Mouse (Mus musculus) heart, embryonic 12.5 days (tissue): Measurements from ENCODE around the gene Tradd. TPM values are rescaled to one million over a fixed set of nuclear protein-coding genes. Genes with fewer than 3 reads are reported as not detected.
A peak's percentile ranks its signal among the peaks of the same experiment; 100 is the strongest.
"Not testable (repeated sequence)": the region's sequence is repeated elsewhere in the genome, so short reads cannot be mapped to it uniquely, and the experiment has no call there.

Source experiments
- ATAC-seq: fragments of 200-750 bp; cut with Nextera tagmentation; 2 replicates; pipeline ENCODE4 v1.8.0; 2017; ENCODE audit warnings: moderate TSS enrichment, moderate library complexity; ENCODE audit not compliant: insufficient number of reproducible peaks, low FRiP score
- H3K27ac ChIP-seq: fragments of 300-500 bp; sonication (generic); 2 replicates; pipeline ENCODE4 v1.5.1; 2016; ENCODE audit warnings: mild to moderate bottlenecking, moderate library complexity; ENCODE audit not compliant: poor library complexity, severe bottlenecking
- H3K27me3 ChIP-seq: fragments of 300-500 bp; sonication (generic); replicated peaks from 2 replicates; pipeline ENCODE4 v1.6.1; 2016; ENCODE audit warnings: mild to moderate bottlenecking, moderate library complexity
- H3K36me3 ChIP-seq: fragments of 300-500 bp; sonication (generic); 2 replicates; pipeline ENCODE4 v1.6.1; 2016; ENCODE audit warnings: mild to moderate bottlenecking, moderate library complexity
- H3K4me1 ChIP-seq: fragments of 300-500 bp; sonication (generic); replicated peaks from 2 replicates; pipeline ENCODE4 v1.6.1; 2016; ENCODE audit warnings: mild to moderate bottlenecking
- H3K4me2 ChIP-seq: fragments of 300-500 bp; sonication (generic); 2 replicates; pipeline ENCODE4 v1.6.1; 2016; ENCODE audit warnings: mild to moderate bottlenecking, moderate library complexity
- H3K4me3 ChIP-seq: fragments of 300-500 bp; sonication (generic); 2 replicates; pipeline ENCODE4 v1.5.1; 2016; ENCODE audit warnings: mild to moderate bottlenecking
- H3K9ac ChIP-seq: fragments of 300-500 bp; sonication (generic); 2 replicates; pipeline ENCODE4 v1.6.1; 2016; ENCODE audit warnings: mild to moderate bottlenecking, moderate library complexity
- H3K9me3 ChIP-seq: fragments of 300-500 bp; sonication (generic); replicated peaks from 2 replicates; pipeline ENCODE4 v1.6.1; 2016; ENCODE audit warnings: mild to moderate bottlenecking, moderate library complexity
- WGBS: fragments of 180-500 bp; shearing (Covaris S2); methylation state at CpG from one replicate; pipeline ENCODE4 v1.1.7; 2016; 5-methylcytosine and 5-hydroxymethylcytosine counted together
- polyA plus RNA-seq: library from polyadenylated mRNA; unstranded; fragments of >200 nt; fragmentation: Nextera tagmentation; extraction: Ambion mirVana; gene quantifications from 2 replicates; pipeline ENCODE4 v1.2.1, GENCODE M21; 2016

The Tradd gene
- polyA plus RNA-seq, 1 experiment from 2014 or later = 16.0 TPM

- no peak for ATAC-seq
- Histone ChIP-seq H3K9me3 (no peaks in the 10 kb centered on the region), H3K4me2 (peak overlapping the region; percentile 58), H3K4me1 (peaks cover 41% of the 10 kb centered on the region), H3K4me3 (peak overlapping the region; percentile 32), H3K9ac (peak overlapping the region; percentile 58; the same call in 1 of the 2 replicates), H3K27ac (no peak overlapping the region), H3K36me3 (peaks cover 11% of the 10 kb centered on the region), H3K27me3 (peaks cover 27% of the 10 kb centered on the region)
- 56% methylated on average over 9 of the region's 9 CpGs for WGBS
Observed at GRCm38 (mm10) chr8:105294776-105295175, 30.4 kb upstream of the Tradd start.

DNA sequence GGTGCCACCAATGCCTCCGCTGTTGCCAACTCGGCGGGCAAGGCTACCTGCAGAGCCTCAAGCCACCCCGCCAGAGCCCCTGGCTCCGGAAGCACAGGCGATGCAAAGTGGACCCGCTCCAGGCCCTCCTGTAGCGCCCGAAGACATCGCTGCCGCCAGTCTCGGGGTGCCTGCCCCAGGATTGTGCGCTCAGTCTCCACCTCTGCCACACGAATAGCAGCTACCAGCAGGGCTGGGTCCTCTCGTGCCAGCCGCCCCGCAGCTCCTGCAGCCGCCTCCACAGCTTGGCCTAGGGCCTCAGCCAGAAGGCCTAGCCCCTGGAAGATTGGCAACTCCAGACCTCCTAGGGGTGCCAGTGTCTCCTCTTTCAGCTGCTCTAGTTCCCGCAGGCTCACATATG is 29.0 kb upstream of the Tradd start:
- peaks cover 38% of the 10 kb centered on the region for H3K4me1 ChIP-seq

DNA sequence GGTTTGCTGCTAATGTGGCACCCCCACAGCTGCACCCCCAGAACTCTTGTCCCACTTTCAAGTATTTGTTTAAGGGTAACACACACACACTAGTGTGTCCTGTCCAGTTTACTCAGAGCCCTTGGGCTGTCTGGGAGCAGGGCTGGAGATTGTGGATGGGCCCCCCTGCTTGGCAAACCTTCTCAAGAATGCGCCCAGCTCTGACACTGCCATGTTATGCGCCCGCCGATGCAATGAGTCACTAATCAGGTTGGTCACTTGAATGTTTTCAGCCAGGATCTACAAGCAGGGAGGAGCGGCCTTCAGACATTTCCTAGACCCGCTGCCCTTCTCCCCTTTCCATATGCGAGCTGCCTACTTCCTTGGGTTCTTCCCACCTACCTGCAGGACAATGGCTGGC is 28.1 kb upstream of the Tradd start:
- no peak for ATAC-seq
- H3K4me1 ChIP-seq = peaks cover 35% of the 10 kb centered on the region
- 73% methylated on average over 7 of the region's 7 CpGs for WGBS
- no peaks in the 10 kb centered on the region for H3K36me3 ChIP-seq
- no peak overlapping the region for H3K4me2 ChIP-seq
- H3K9ac ChIP-seq = no peak overlapping the region
- H3K27ac ChIP-seq = no peak overlapping the region
- H3K9me3 ChIP-seq = no peaks in the 10 kb centered on the region
- peaks cover 27% of the 10 kb centered on the region for H3K27me3 ChIP-seq
- no peak overlapping the region for H3K4me3 ChIP-seq

More for the DNA sequence above, 29.0 kb upstream of the Tradd start:
- no peak overlapping the region for H3K9ac ChIP-seq
- WGBS = 60% methylated on average over 19 of the region's 19 CpGs
- peaks cover 27% of the 10 kb centered on the region for H3K27me3 ChIP-seq
- H3K4me3 ChIP-seq = no peak overlapping the region
- no peaks in the 10 kb centered on the region for H3K36me3 ChIP-seq
- ATAC-seq = no peak
- no peaks in the 10 kb centered on the region for H3K9me3 ChIP-seq
- H3K27ac ChIP-seq = no peak overlapping the region
- H3K4me2 ChIP-seq = no peak overlapping the region

DNA sequence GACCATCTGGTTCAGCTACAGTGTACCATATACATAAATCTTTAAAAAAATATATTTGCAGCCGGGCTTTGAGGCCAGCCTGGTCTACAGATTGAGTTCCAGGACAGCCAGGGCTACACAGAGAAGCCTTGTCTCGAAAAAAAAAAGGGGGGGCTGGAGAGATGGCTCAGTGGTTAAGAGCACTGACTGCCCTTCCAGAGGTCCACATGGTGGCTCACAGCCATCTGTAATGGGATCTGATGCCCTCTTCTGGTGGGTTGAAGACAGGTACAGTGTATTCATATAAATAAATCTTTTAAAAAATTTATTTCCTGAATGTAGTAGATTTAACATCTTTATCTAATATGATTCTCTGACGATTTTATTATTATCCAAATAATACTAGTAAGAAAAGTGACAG is 27.4 kb upstream of the Tradd start:
- not testable (repeated sequence) for H3K36me3 ChIP-seq, ATAC-seq, H3K4me3 ChIP-seq, H3K27ac ChIP-seq, H3K9ac ChIP-seq, H3K4me2 ChIP-seq, H3K9me3 ChIP-seq
- Histone ChIP-seq H3K4me1 (peaks cover 32% of the 10 kb centered on the region), H3K27me3 (peaks cover 27% of the 10 kb centered on the region)
- WGBS = 63% methylated on average over 3 of the region's 3 CpGs

- ATAC-seq, H3K4me2 ChIP-seq, H3K36me3 ChIP-seq, H3K27ac ChIP-seq, H3K9ac ChIP-seq, H3K4me3 ChIP-seq, H3K9me3 ChIP-seq: not testable (repeated sequence)
- Histone ChIP-seq H3K27me3 (peaks cover 27% of the 10 kb centered on the region), H3K4me1 (peaks cover 28% of the 10 kb centered on the region)
- WGBS = 81% methylated on average over 8 of the region's 8 CpGs
Observed at GRCm38 (mm10) chr8:105291364-105291763, 27.0 kb upstream of the Tradd start.

DNA sequence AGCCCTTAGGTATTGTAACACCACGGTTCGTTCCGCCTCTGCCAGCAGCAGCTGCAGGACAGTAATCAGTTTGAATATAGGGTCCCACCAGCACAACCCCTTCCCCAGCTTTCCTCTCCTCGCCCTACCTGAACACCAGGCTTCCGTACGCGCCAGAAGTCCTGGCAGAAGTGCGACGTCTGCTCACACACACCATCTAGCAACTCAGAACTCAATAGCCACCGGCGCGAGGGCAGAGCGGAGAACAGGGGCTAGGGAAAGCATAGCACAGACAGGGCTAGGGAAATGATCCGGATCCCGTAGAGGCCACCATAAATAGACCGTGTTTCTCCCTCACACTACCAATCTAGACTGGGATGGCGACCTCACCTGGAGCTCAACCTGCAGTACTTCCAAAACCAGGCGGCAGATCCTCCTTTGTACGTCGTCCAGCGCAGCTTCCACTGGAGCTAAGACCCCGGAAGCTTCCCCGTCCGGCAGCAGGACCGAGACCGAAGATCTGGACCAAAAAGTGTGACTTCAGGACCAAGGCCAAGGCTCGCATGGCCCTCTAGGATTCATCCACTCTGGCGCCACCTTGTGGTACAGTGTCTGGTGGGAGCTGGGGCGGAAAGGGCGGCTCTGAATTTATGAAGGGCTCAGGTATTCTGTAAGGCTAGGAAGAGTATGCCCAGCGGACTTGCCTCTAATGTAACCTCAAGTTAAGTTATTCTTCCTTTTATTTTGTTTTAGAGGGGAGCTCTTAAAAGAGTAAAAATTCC is 26.3 kb upstream of the Tradd start:
- H3K4me3 ChIP-seq = peak overlapping the region; percentile 57
- 9% methylated on average over 31 of the region's 31 CpGs for WGBS
- no peak for ATAC-seq

GRCm38 (mm10) chr8:105289805-105290460 is 25.5 kb upstream of the Tradd start, which contains the start of gene 4931428F04Rik:
4931428F04Rik (minus strand) TSS chr8:105289864.
- Histone ChIP-seq H3K36me3 (peaks cover 6% of the 10 kb centered on the region; the same call in 1 of the 2 replicates), H3K27ac (no peak within 1 kb of the TSS), H3K9me3 (no peaks in the 10 kb centered on the region), H3K4me3 (peak within 1 kb of the TSS; percentile 57), H3K9ac (peak within 1 kb of the TSS; percentile 46), H3K4me2 (peak within 1 kb of the TSS; percentile 87), H3K4me1 (peaks cover 24% of the 10 kb centered on the region), H3K27me3 (peaks cover 35% of the 10 kb centered on the region)
- ATAC-seq = peak; percentile 43; the same call in 1 of the 2 replicates
- 3% methylated on average over 43 of the region's 43 CpGs for WGBS

More for the DNA sequence above, 26.3 kb upstream of the Tradd start:
- peaks cover 27% of the 10 kb centered on the region for H3K27me3 ChIP-seq
- peaks cover 27% of the 10 kb centered on the region for H3K4me1 ChIP-seq
- no peaks in the 10 kb centered on the region for H3K9me3 ChIP-seq
- H3K4me2 ChIP-seq = peak overlapping the region; percentile 87
- no peak overlapping the region for H3K9ac ChIP-seq
- no peak overlapping the region for H3K27ac ChIP-seq
- no peaks in the 10 kb centered on the region for H3K36me3 ChIP-seq

GRCm38 (mm10) chr8:105288958-105289732 is 24.7 kb upstream of the Tradd start:
- peak overlapping the region; percentile 46 for H3K9ac ChIP-seq
- under 1% methylated on average over 53 of the region's 53 CpGs for WGBS

DNA sequence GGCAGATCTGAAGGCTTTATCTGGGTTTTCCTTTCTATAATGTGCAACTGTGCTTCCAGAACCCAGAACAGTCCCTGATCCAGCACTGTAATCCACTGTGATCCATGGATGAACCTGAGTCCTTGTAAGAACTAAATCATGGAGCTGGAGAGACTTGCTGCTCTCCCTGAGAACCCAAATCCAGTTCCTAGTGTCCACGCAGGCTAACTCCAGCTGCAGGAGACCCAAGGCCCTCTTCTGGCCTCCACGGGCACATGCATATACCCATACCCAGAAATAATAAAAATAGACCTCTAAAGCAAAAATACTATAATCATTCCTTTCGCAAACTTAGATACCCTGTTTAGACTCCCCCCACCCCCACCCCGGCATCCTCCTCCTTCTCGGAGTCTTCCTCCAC is 23.8 kb upstream of the Tradd start:
- WGBS = 88% methylated on average over 5 of the region's 5 CpGs
- no peak for ATAC-seq
- Histone ChIP-seq H3K4me2 (no peak overlapping the region), H3K27ac (no peak overlapping the region), H3K4me3 (no peak overlapping the region), H3K36me3 (peaks cover 6% of the 10 kb centered on the region; the same call in 1 of the 2 replicates), H3K9ac (no peak overlapping the region), H3K4me1 (peaks cover 20% of the 10 kb centered on the region), H3K9me3 (no peaks in the 10 kb centered on the region), H3K27me3 (peaks cover 33% of the 10 kb centered on the region)

More at GRCm38 (mm10) chr8:105288958-105289732, 24.7 kb upstream of the Tradd start:
- Histone ChIP-seq H3K27me3 (peaks cover 37% of the 10 kb centered on the region), H3K36me3 (peaks cover 6% of the 10 kb centered on the region; the same call in 1 of the 2 replicates), H3K9me3 (no peaks in the 10 kb centered on the region), H3K4me3 (peak overlapping the region; percentile 57), H3K27ac (no peak overlapping the region), H3K4me2 (peak overlapping the region; percentile 87), H3K4me1 (peaks cover 20% of the 10 kb centered on the region)
- peak; percentile 92 for ATAC-seq

DNA sequence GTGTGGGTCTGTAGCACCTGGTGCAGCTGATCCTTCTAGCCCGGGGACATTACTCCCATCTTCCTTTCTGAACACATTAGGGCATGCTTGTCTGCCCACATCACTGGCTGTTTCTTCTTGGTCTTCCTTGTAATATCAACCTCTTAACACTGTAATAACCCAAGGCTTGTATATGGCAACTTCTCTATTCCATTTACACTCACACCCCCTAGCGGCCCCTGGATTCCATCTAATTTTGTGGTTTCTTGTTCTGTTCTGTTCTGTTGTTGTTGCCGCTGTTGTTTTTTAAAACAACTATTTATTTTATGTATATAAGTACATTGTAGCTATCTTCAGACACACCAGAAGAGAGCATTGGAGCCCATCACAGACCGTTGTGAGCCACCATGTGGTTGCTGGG is 22.5 kb upstream of the Tradd start:
- no peaks in the 10 kb centered on the region for H3K9me3 ChIP-seq
- H3K36me3 ChIP-seq = peaks cover 8% of the 10 kb centered on the region; the same call in 1 of the 2 replicates
- peaks cover 29% of the 10 kb centered on the region for H3K27me3 ChIP-seq
- ATAC-seq = no peak
- H3K27ac ChIP-seq = no peak overlapping the region
- H3K4me2 ChIP-seq = no peak overlapping the region
- no peak overlapping the region for H3K9ac ChIP-seq
- H3K4me3 ChIP-seq = no peak overlapping the region
- 81% methylated on average over 4 of the region's 4 CpGs for WGBS
- peaks cover 20% of the 10 kb centered on the region for H3K4me1 ChIP-seq

DNA sequence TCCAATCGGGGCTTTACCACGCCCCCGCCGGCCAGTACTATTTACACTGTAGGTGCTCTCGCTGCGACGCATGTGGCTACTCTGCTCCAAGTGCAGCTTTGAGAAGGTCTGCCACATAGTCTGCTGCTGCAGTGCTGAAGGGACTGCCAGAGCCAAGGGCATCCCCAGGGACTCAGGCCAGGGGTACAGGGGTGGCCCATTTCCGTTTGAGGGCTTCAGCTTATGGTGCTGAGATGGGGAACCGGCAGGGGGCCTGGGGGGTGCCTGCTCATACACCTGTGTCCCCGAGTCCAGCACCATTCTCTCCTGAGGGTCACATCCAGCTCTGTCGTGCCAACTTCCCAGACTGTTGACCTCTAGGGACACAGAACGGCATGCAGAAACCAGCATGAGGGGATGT is 21.1 kb upstream of the Tradd start:
- ATAC-seq = no peak
- H3K27me3 ChIP-seq = peaks cover 33% of the 10 kb centered on the region
- H3K9ac ChIP-seq = no peak overlapping the region
- peaks cover 16% of the 10 kb centered on the region for H3K4me1 ChIP-seq
- H3K36me3 ChIP-seq = peaks cover 13% of the 10 kb centered on the region; the same call in 1 of the 2 replicates
- 48% methylated on average over 12 of the region's 12 CpGs for WGBS
- H3K27ac ChIP-seq = no peak overlapping the region
- no peaks in the 10 kb centered on the region for H3K9me3 ChIP-seq
- H3K4me2 ChIP-seq = no peak overlapping the region
- H3K4me3 ChIP-seq = no peak overlapping the region
